Mouse (Mus musculus): ENCODE measurements around the gene Rasgrp4.

DNA sequence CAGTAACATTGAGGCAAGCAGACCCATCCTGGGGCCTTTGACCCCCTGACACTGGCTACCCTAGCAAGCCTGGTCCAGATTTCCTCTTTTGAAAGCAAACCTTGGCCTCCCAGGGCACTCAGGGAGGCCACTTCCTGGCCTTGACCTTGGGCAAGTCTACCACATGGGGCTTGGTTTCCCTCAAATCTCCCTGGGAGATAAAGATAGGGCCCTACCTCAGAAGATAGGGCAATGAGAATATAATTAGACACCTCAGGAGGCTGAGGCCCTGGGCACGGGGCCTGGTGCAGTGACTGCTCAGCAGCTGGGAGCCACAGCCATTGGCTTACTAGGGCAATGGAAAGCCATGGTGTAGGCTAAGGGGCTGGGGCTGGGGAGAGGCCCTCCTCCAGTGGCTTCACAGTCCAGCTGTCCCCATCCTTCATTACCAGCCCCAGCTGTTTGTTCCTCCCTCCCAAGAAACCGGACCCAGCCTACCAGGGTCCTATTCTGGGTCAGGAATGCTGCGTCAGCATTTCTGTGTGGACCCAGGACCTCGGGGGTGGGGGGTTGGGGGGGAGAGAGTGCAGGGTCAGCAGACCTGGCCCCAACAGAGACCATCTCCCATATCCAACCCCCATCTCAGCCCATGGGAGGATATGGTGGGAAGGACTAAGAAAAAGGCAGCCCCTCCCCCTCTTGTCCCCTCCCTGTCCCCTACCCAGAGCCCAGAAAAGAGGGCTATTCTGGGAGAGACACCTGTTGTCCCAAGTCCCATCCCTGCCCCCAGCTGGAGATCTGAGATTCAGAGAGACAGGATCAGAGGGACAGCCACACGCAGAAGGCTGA is 10.9 kb upstream of the Rasgrp4 start:
- no peak for TF ChIP-seq CTCF (IDR thresholded peaks at IDR 0.05; ENCODE audit: borderline replicate concordance, insufficient read depth, low read depth, low read length)
- no peak for TF ChIP-seq POLR2A (IDR thresholded peaks at IDR 0.05; ENCODE audit: borderline replicate concordance, insufficient read depth, low read length)

All from cerebellum, adult 2 months (tissue).